Mouse (Mus musculus) right cerebral cortex, postnatal 14 days (tissue): ENCODE measurements around the gene Stat1.

Source experiments
- DNase-seq: peaks from one replicate; pipeline ENCODE4 v3.0.0; 2022

The Stat1 gene

GRCm38 (mm10) chr1:52118860-52119591, at the start of gene Stat1:
Gene Stat1 (plus strand): TSS chr1:52119440.
- DNase-seq = peak; percentile 75

GRCm38 (mm10) chr1:52079724-52080367, 39.4 kb upstream of the Stat1 start:
- no peak for DNase-seq

- no peak for DNase-seq
These were observed 38.9 kb upstream of the Stat1 start for GRCm38 (mm10) chr1:52080375-52080774.

GRCm38 (mm10) chr1:52086236-52086635, 33.0 kb upstream of the Stat1 start:
- DNase-seq = no peak

- no peak for DNase-seq
These were observed 32.1 kb upstream of the Stat1 start for GRCm38 (mm10) chr1:52087128-52087527.

- DNase-seq = no peak
These were observed 30.6 kb upstream of the Stat1 start for GRCm38 (mm10) chr1:52088634-52089033.

GRCm38 (mm10) chr1:52098618-52099232, 20.5 kb upstream of the Stat1 start:
- peak; percentile 35 for DNase-seq

- DNase-seq = no peak
These were observed 18.7 kb upstream of the Stat1 start for GRCm38 (mm10) chr1:52100496-52100895.

- DNase-seq = no peak
These were observed 16.4 kb upstream of the Stat1 start for GRCm38 (mm10) chr1:52102795-52103194.

- no peak for DNase-seq
These were observed 12.0 kb upstream of the Stat1 start for GRCm38 (mm10) chr1:52107206-52107605.

- DNase-seq = no peak
These were observed 8.0 kb upstream of the Stat1 start for GRCm38 (mm10) chr1:52111217-52111616.

- no peak for DNase-seq
These were observed 6.9 kb upstream of the Stat1 start for GRCm38 (mm10) chr1:52112301-52112700.

- DNase-seq = no peak
These were observed 6.1 kb upstream of the Stat1 start for GRCm38 (mm10) chr1:52113067-52113665.

GRCm38 (mm10) chr1:52113666-52114069, 5.6 kb upstream of the Stat1 start:
- peak; percentile 99 for DNase-seq

GRCm38 (mm10) chr1:52116441-52116840, 2.8 kb upstream of the Stat1 start:
- DNase-seq = no peak

- no peak for DNase-seq
These were observed 1.5 kb upstream of the Stat1 start for GRCm38 (mm10) chr1:52117777-52118176.

GRCm38 (mm10) chr1:52119691-52120090, 451 bp downstream of the Stat1 start:
- no peak for DNase-seq

GRCm38 (mm10) chr1:52120191-52120590, 951 bp downstream of the Stat1 start:
- no peak for DNase-seq

GRCm38 (mm10) chr1:52121052-52121451, 1.8 kb downstream of the Stat1 start:
- no peak for DNase-seq

- no peak for DNase-seq
These were observed 5.6 kb downstream of the Stat1 start for GRCm38 (mm10) chr1:52124818-52125217.

- no peak for DNase-seq
These were observed 8.1 kb downstream of the Stat1 start for GRCm38 (mm10) chr1:52127350-52127749.

GRCm38 (mm10) chr1:52129794-52130193, 10.6 kb downstream of the Stat1 start:
- no peak for DNase-seq

- no peak for DNase-seq
These were observed 12.6 kb downstream of the Stat1 start for GRCm38 (mm10) chr1:52131787-52132377.
